Mouse (Mus musculus) spleen, adult 2 months (tissue): Measurements from ENCODE around the gene Commd1. TPM values are rescaled to one million over a fixed set of nuclear protein-coding genes. Genes with fewer than 3 reads are reported as not detected.
A peak's percentile ranks its signal among the peaks of the same experiment; 100 is the strongest.

Experiments used
- DNase-seq, 2 experiments: peaks; one replicate each; pipeline versions ENCODE4 v3.0.0 to v3.0.0-alpha.2; 2012 to 2021; ENCODE audit warnings: low spot score in 2 of 2, low read depth in 1 of 2
- H3K27ac ChIP-seq: fragments of 200-500 bp; 2 replicates; pipeline ENCODE4 v1.5.1; 2012; ENCODE audit warnings: low read length, inconsistent platforms; ENCODE audit not compliant: insufficient read depth
- H3K27me3 ChIP-seq: fragments of 200-500 bp; 2 replicates; pipeline ENCODE4 v1.6.1; 2012; ENCODE audit warnings: mild to moderate bottlenecking, moderate library complexity, low read length, inconsistent platforms; ENCODE audit not compliant: control insufficient read depth, insufficient read depth
- H3K36me3 ChIP-seq: fragments of 200-500 bp; 2 replicates; pipeline ENCODE4 v1.6.1; 2012; ENCODE audit warnings: mild to moderate bottlenecking, low read length, inconsistent platforms; ENCODE audit not compliant: control insufficient read depth, insufficient read depth
- H3K4me1 ChIP-seq: fragments of 200-500 bp; 2 replicates; pipeline ENCODE4 v1.6.1; 2011; ENCODE audit warnings: inconsistent platforms; ENCODE audit not compliant: control insufficient read depth, insufficient read depth, insufficient read length
- H3K4me3 ChIP-seq: fragments of 200-500 bp; 2 replicates; pipeline ENCODE4 v1.5.1; 2011; ENCODE audit warnings: mild to moderate bottlenecking, inconsistent platforms; ENCODE audit not compliant: insufficient read depth, insufficient read length; ENCODE audit errors: extremely low read depth
- CTCF ChIP-seq: fragments of 200-500 bp; IDR thresholded peaks from 2 replicates; pipeline ENCODE4 v1.5.1; 2011; ENCODE audit warnings: mild to moderate bottlenecking, inconsistent platforms; ENCODE audit not compliant: insufficient read depth, insufficient read length, insufficient replicate concordance; ENCODE audit errors: extremely low read depth
- POLR2A ChIP-seq: fragments of 200-500 bp; IDR thresholded peaks from 2 replicates; pipeline ENCODE4 v1.6.1; 2011; ENCODE audit warnings: low read depth, low read length, inconsistent platforms
- WGBS: fragments of 180-500 bp; shearing (Covaris S2); methylation state at CpG from one replicate; pipeline ENCODE4 v1.1.7; 2018; 5-methylcytosine and 5-hydroxymethylcytosine counted together
- polyA plus RNA-seq: library from polyadenylated mRNA; depleted of rRNA; stranded (reverse); fragments of >200 nt; gene quantifications from 2 replicates; pipeline ENCODE4 v1.2.3, GENCODE M21; 2012

Gene Commd1
- polyA plus RNA-seq, 1 experiment: 5.4 TPM

DNA sequence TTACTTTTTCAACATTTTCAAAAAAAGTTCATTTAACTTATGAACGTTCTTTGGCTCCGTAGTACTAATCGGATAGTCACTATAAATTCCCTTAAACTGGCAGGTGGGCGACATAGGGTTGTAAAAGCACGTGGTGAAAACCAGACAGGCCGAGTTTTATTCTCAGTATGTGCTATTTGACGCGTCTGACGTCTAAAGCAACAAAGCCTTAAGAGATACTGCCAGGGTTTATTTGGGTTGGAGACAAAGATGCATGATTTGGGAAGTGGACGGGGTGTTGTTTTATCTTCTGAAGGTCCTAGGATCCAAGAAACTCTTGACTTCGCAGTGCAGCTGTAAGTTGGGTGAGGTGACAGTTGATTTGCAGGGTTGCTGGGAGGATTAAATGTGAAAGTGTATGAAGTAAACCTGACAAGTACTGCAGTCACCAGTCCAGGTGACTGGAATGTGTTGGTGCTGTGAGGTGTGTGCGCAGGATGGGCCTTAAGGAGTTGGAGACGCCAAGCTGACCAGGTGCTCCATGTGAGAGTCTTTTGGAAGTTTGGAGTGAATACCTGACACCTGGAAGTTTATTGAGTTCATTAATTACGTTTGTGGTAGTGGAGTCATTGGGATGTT is 9.1 kb upstream of the Commd1 start:
- Histone ChIP-seq H3K27me3 (no peaks in the 10 kb centered on the region), H3K27ac (no peak overlapping the region)
- no peak for TF ChIP-seq POLR2A
- no peak for TF ChIP-seq CTCF

DNA sequence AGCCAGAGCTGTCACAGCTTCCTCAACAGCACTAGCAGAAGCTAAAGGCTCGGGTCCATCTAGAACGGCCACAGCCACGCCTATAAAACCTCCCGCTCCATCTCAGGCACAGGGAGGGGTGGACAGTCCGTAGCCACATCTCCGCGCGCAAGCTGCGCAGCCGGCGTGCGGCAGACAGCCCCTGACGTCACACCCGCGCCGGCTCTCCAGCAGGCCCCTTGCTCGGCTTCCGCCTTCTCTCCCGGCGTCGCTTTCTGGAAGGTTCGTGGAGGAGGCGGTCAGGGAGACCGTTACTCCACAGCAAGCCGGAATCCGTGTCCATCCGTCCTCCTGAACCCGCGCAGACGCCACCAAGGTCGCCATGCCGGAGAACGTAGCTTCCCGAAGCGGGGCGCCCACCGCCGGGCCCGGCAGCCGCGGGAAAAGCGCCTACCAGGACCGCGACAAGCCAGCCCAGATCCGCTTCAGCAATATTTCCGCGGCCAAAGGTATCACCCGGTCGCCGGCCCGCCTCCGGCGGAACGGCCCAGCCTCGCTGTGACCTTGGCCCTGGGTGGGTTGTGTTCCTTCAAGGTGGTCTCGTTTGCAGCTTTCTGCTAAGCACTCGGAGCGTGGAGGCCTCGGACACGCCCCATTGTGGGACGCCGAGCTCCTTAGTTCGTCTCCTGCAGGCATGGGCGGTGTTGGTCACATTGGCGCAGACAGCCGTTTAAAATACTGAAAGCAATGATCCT is 8.4 kb upstream of the Commd1 start, which contains the start of gene Cct4:
Gene Cct4, plus strand, starts transcription at position 127 of the 734 bp plus-strand sequence.
- Histone ChIP-seq H3K36me3 (peaks cover 13% of the 10 kb centered on the region), H3K4me1 (peaks cover 4% of the 10 kb centered on the region), H3K27ac (peak within 1 kb of the TSS; percentile 86), H3K27me3 (no peaks in the 10 kb centered on the region), H3K4me3 (peak within 1 kb of the TSS; percentile 85)
- peak; percentile 69 to 89 for DNase-seq
- WGBS: under 1% methylated on average over 66 of the region's 66 CpGs
- TF ChIP-seq CTCF (no peak), POLR2A (peak; percentile 86)

More for the DNA sequence above, 9.1 kb upstream of the Commd1 start:
- no peak for DNase-seq
- H3K36me3 ChIP-seq: peaks cover 15% of the 10 kb centered on the region
- 9% methylated on average over 14 of the region's 14 CpGs for WGBS
- peak overlapping the region; percentile 85 for H3K4me3 ChIP-seq
- H3K4me1 ChIP-seq: peaks cover 4% of the 10 kb centered on the region

DNA sequence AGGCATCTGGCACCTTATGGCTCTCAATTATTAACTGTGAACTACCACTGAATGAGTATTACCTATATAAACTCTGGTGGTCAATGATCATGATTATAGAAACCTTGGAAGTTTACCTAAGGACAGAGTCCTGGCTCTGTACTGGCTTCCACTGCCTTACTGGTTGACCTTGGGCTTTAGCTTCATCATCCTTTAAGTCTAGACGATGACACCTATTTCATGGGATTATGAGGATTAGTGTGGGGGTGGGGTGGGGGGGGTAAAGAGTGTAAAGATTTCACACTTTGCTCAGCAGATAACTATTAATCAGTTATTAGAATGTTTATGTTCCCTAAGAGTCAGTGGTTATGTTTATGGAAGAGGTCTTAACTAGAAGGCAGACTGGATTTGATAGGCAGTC is 7.6 kb upstream of the Commd1 start:
- H3K27me3 ChIP-seq: no peaks in the 10 kb centered on the region
- H3K27ac ChIP-seq: no peak overlapping the region

DNA sequence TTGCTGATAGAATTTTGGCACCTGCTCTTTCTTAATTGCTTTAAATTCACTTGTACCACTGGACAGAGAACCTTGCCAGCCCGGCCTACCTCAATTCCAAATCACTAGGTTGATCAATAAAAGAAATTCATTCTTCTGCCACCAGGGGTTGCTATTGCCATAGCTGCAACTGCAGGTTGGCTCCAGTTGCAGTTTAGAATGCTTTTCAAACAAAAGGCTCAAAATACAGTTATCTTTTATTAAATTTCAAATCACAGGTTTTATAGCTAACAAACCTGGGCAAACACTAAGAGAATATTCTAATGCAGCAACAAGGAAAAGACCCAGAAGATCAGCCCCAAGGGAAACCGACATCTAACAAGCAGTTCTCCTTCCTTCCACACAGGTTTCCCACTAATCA is 5.2 kb upstream of the Commd1 start:
- DNase-seq: no peak
- 44% methylated on average over 2 of the region's 2 CpGs for WGBS
- peaks cover 4% of the 10 kb centered on the region for H3K4me1 ChIP-seq

More for the DNA sequence above, 7.6 kb upstream of the Commd1 start:
- WGBS: 57% methylated on average over 1 of the region's 1 CpGs
- peak overlapping the region; percentile 85; the same call in 1 of the 2 replicates for H3K4me3 ChIP-seq
- DNase-seq: no peak
- H3K4me1 ChIP-seq: peaks cover 4% of the 10 kb centered on the region
- H3K36me3 ChIP-seq: peaks cover 7% of the 10 kb centered on the region
- TF ChIP-seq CTCF (no peak), POLR2A (no peak)

DNA sequence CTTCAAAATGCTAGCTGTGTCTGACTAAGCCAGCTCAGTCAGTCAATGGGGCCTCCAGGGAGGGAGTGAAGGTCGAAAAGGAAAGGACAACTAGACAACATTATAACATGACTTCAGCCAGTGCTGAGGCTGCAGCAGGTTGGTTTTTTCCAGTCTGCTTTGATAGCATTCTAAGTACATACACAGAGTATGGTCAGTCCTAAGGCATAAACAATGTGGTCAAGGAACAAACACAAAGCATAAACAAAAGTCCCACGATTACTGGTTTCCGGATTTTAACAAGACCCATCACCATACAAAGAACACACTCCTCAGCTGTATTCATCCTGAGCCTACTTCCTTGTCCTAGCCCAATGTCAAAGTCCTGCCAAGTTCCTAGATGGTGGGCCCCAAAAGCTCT is 3.3 kb upstream of the Commd1 start:
- H3K4me3 ChIP-seq: no peak overlapping the region
- no peaks in the 10 kb centered on the region for H3K36me3 ChIP-seq
- peaks cover 5% of the 10 kb centered on the region; the same call in 1 of the 2 replicates for H3K4me1 ChIP-seq
- no peak for DNase-seq
- no peak overlapping the region for H3K27ac ChIP-seq
- H3K27me3 ChIP-seq: no peaks in the 10 kb centered on the region
- WGBS: 86% methylated on average over 3 of the region's 3 CpGs
- TF ChIP-seq POLR2A (no peak), CTCF (no peak)

More for the DNA sequence above, 5.2 kb upstream of the Commd1 start:
- no peak overlapping the region for H3K4me3 ChIP-seq
- no peaks in the 10 kb centered on the region for H3K36me3 ChIP-seq
- no peak for TF ChIP-seq POLR2A
- TF ChIP-seq CTCF: peak; percentile 48; the same call in 1 of the 2 replicates
- no peaks in the 10 kb centered on the region for H3K27me3 ChIP-seq
- H3K27ac ChIP-seq: no peak overlapping the region

DNA sequence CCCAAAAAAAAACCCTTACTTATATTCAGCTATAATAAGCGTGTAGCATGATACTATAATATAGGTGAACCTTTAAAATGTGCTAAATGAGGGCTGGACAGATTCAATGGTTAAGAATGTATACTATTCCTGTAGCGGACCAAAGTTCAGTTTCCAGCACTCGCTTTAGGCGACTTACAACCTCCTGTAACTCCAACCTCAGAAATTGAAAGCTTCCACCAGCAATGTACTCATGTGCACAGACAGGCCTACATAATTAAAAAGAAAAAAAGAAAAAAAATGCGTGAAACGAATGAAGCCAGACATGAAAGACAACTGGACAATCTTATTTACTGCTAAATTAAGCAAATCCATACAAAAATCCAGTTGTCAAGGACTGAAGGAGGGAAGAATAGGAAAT is 664 bp upstream of the Commd1 start:
- Histone ChIP-seq H3K27ac (no peak overlapping the region), H3K27me3 (no peaks in the 10 kb centered on the region), H3K4me3 (no peak overlapping the region), H3K36me3 (0 out of 2 replicates have a peak, but pooled peaks cover 2% of the 10 kb centered on the region), H3K4me1 (peaks cover 5% of the 10 kb centered on the region; the same call in 1 of the 2 replicates)
- 89% methylated on average over 6 of the region's 6 CpGs for WGBS
- DNase-seq: no peak
- TF ChIP-seq CTCF (no peak), POLR2A (no peak)
